Mouse (Mus musculus) stomach, embryonic 15.5 days (tissue): ENCODE results near the gene Fam227b. TPM values are rescaled to one million over a fixed set of nuclear protein-coding genes. Genes with fewer than 3 reads are reported as not detected.

ENCODE experiments used
- ATAC-seq: fragments of 200-750 bp; cut with Nextera tagmentation; 2 replicates; pipeline ENCODE4 v1.8.0; 2017; ENCODE audit warnings: low read depth, moderate number of reproducible peaks, moderate TSS enrichment; ENCODE audit not compliant: insufficient read depth, low FRiP score
- H3K27ac ChIP-seq: fragments of 300-500 bp; sonication (generic); 2 replicates; pipeline ENCODE4 v1.5.1; 2015; ENCODE audit warnings: mild to moderate bottlenecking, inconsistent platforms
- H3K27me3 ChIP-seq: fragments of 300-500 bp; sonication (generic); replicated peaks from 2 replicates; pipeline ENCODE4 v1.6.1; 2015; ENCODE audit warnings: inconsistent platforms
- H3K36me3 ChIP-seq: fragments of 300-500 bp; sonication (generic); 2 replicates; pipeline ENCODE4 v1.6.1; 2015; ENCODE audit warnings: inconsistent platforms
- H3K4me1 ChIP-seq: fragments of 300-500 bp; sonication (generic); 2 replicates; pipeline ENCODE4 v1.6.1; 2015; ENCODE audit warnings: inconsistent platforms
- H3K4me2 ChIP-seq: fragments of 300-500 bp; sonication (generic); 2 replicates; pipeline ENCODE4 v1.6.1; 2015; ENCODE audit warnings: mild to moderate bottlenecking, inconsistent platforms
- H3K4me3 ChIP-seq: fragments of 300-500 bp; sonication (generic); replicated peaks from 2 replicates; pipeline ENCODE4 v1.5.1; 2015; ENCODE audit warnings: inconsistent platforms
- H3K9ac ChIP-seq: fragments of 300-500 bp; sonication (generic); 2 replicates; pipeline ENCODE4 v1.6.1; 2015; ENCODE audit warnings: inconsistent platforms
- H3K9me3 ChIP-seq: fragments of 300-500 bp; sonication (generic); 2 replicates; pipeline ENCODE4 v1.6.1; 2016; ENCODE audit warnings: inconsistent platforms
- WGBS: fragments of 180-500 bp; shearing (Covaris S2); methylation state at CpG from one replicate; pipeline ENCODE4 v1.1.7; 2015; 5-methylcytosine and 5-hydroxymethylcytosine counted together
- polyA plus RNA-seq: library from polyadenylated mRNA; unstranded; fragments of >200 nt; fragmentation: Nextera tagmentation; extraction: Ambion mirVana; gene quantifications from 2 replicates; pipeline ENCODE4 v1.2.1, GENCODE M21; 2015

Gene Fam227b
- polyA plus RNA-seq, 1 experiment from 2014 or later, result not detected

GRCm38 (mm10) chr2:126053657-126054056, 98.1 kb downstream of the Fam227b start:
- 49% methylated on average over 5 of the region's 5 CpGs for WGBS

DNA sequence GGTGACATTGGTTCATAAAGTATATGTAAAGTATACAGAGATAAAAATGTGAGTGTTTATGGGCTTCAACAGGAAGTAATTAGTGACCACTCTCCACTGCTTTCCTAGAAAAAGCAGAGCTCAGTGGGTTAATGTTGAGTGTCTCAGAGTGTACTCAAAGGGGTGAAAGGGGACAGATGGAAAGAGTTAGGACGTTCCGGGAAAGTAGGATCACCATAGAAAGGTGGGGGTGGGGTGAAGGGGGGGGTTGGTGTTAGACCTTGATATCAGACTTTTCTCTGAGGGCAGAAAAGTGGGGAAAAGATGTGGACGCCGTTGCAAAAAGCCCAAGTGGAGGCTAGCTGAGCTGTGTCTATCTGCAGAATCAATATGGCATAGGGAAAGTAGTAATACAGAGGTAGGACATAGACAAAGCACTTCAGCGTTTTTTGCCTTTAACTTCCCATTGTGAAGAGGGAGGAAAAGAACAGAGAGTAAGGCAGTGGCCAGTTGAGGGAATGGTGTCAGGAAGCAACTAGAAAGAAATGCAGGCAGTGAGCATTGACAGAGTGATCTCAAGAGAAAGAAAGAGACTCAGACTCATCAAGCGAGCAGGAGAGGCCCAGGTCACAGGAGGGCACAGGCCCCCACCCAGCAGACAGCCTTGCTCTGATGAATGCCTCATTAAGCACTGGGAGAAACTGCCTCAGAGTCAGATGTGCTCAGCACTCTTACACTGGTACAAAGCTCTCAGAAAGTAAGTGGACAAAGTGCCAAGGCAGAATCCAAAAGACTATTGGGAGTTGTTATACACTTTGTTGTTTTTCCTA, 98.9 kb downstream of the Fam227b start:
- Histone ChIP-seq H3K4me1 (0 out of 2 replicates have a peak, but pooled peaks cover 5% of the 10 kb centered on the region), H3K4me3 (no peak overlapping the region), H3K9me3 (no peaks in the 10 kb centered on the region), H3K9ac (no peak overlapping the region), H3K36me3 (no peaks in the 10 kb centered on the region), H3K4me2 (no peak overlapping the region), H3K27me3 (no peaks in the 10 kb centered on the region), H3K27ac (no peak overlapping the region)
- ATAC-seq, result no peak
- WGBS, result 36% methylated on average over 6 of the region's 6 CpGs

More at GRCm38 (mm10) chr2:126053657-126054056, 98.1 kb downstream of the Fam227b start:
- H3K27me3 ChIP-seq, result no peaks in the 10 kb centered on the region
- H3K36me3 ChIP-seq, result no peaks in the 10 kb centered on the region
- H3K9ac ChIP-seq, result no peak overlapping the region
- no peak overlapping the region for H3K4me2 ChIP-seq
- H3K27ac ChIP-seq, result no peak overlapping the region
- no peaks in the 10 kb centered on the region for H3K9me3 ChIP-seq
- H3K4me1 ChIP-seq, result 0 out of 2 replicates have a peak, but pooled peaks cover 5% of the 10 kb centered on the region
- H3K4me3 ChIP-seq, result no peak overlapping the region
- no peak for ATAC-seq

DNA sequence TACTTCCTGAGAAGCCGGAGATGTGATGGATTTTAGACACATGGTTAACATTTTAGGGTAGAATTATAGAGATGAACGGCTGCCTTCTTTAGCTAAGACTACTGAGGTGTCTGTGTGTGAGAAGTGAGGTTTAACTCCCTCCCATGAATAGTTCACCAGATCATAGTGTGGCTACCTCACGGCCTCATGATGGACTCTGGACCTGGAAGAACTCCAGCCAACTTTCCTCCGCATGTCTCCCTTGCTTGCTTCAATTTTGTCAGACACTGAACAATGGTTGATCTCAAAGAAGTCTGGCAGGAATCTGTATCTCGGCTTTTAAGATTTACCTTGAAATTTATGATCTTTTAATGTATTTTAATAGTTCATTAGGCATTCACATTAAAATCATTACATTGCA, 106.2 kb downstream of the Fam227b start:
- H3K4me1 ChIP-seq, result no peaks in the 10 kb centered on the region
- no peaks in the 10 kb centered on the region for H3K9me3 ChIP-seq
- H3K27ac ChIP-seq, result no peak overlapping the region
- no peak for ATAC-seq
- 81% methylated on average over 5 of the region's 5 CpGs for WGBS
- no peak overlapping the region for H3K9ac ChIP-seq
- no peaks in the 10 kb centered on the region for H3K27me3 ChIP-seq
- H3K4me3 ChIP-seq, result no peak overlapping the region
- no peak overlapping the region for H3K4me2 ChIP-seq
- no peaks in the 10 kb centered on the region for H3K36me3 ChIP-seq

GRCm38 (mm10) chr2:126042674-126043073, 109.1 kb downstream of the Fam227b start:
- Histone ChIP-seq H3K4me3 (no peak overlapping the region), H3K36me3 (no peaks in the 10 kb centered on the region), H3K4me1 (no peaks in the 10 kb centered on the region), H3K9ac (no peak overlapping the region), H3K27me3 (no peaks in the 10 kb centered on the region), H3K27ac (no peak overlapping the region), H3K4me2 (no peak overlapping the region), H3K9me3 (no peaks in the 10 kb centered on the region)
- ATAC-seq, result no peak
- 66% methylated on average over 3 of the region's 3 CpGs for WGBS

DNA sequence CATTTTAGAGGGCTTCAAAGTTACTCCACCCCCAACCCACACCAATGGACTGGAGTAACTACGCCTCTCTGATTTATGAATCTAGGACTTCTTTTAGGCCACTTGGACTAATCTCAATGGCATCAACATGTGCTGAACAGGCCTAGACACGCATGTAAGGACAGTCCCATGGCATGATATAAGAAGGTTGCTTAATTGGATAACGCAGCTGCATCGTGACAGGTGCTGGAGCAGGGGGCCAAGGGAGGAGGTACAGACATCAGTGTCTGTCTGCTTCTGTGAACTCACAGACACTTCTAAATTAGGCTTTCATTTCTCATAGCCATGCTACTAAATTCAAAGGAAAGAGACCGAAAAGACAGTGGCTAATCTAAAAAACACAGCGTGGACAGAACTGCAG, 110.6 kb downstream of the Fam227b start:
- Histone ChIP-seq H3K36me3 (no peaks in the 10 kb centered on the region), H3K27ac (no peak overlapping the region), H3K4me2 (no peak overlapping the region), H3K9me3 (no peaks in the 10 kb centered on the region), H3K4me3 (no peak overlapping the region), H3K4me1 (no peaks in the 10 kb centered on the region), H3K27me3 (no peaks in the 10 kb centered on the region), H3K9ac (no peak overlapping the region)
- no peak for ATAC-seq
- WGBS, result 84% methylated on average over 6 of the region's 6 CpGs

GRCm38 (mm10) chr2:126040651-126041050, 111.2 kb downstream of the Fam227b start:
- no peak for ATAC-seq
- Histone ChIP-seq H3K4me1 (no peaks in the 10 kb centered on the region), H3K9me3 (no peaks in the 10 kb centered on the region), H3K9ac (no peak overlapping the region), H3K4me2 (no peak overlapping the region), H3K36me3 (no peaks in the 10 kb centered on the region), H3K27ac (no peak overlapping the region), H3K27me3 (no peaks in the 10 kb centered on the region), H3K4me3 (no peak overlapping the region)
- 86% methylated on average over 2 of the region's 2 CpGs for WGBS

- ATAC-seq, result no peak
- Histone ChIP-seq H3K27ac (no peak overlapping the region), H3K4me1 (no peaks in the 10 kb centered on the region), H3K9me3 (no peaks in the 10 kb centered on the region), H3K4me3 (no peak overlapping the region), H3K36me3 (no peaks in the 10 kb centered on the region), H3K4me2 (no peak overlapping the region), H3K27me3 (no peaks in the 10 kb centered on the region), H3K9ac (no peak overlapping the region)
- WGBS, result 71% methylated on average over 4 of the region's 4 CpGs
These were observed 112.4 kb downstream of the Fam227b start for GRCm38 (mm10) chr2:126039414-126039891.

GRCm38 (mm10) chr2:126038221-126039000, 113.4 kb downstream of the Fam227b start:
- WGBS, result 76% methylated on average over 7 of the region's 7 CpGs
- no peak for ATAC-seq
- Histone ChIP-seq H3K4me2 (no peak overlapping the region), H3K4me3 (no peak overlapping the region), H3K9me3 (no peaks in the 10 kb centered on the region), H3K27ac (no peak overlapping the region), H3K9ac (no peak overlapping the region), H3K27me3 (no peaks in the 10 kb centered on the region), H3K36me3 (no peaks in the 10 kb centered on the region), H3K4me1 (no peaks in the 10 kb centered on the region)

GRCm38 (mm10) chr2:126036121-126036520, 115.7 kb downstream of the Fam227b start:
- no peak for ATAC-seq
- WGBS, result 82% methylated on average over 4 of the region's 4 CpGs
- Histone ChIP-seq H3K27ac (no peak overlapping the region), H3K9me3 (no peaks in the 10 kb centered on the region), H3K4me2 (no peak overlapping the region), H3K4me3 (peak overlapping the region; percentile 12; the same call in 1 of the 2 replicates), H3K9ac (no peak overlapping the region), H3K36me3 (no peaks in the 10 kb centered on the region), H3K4me1 (0 out of 2 replicates have a peak, but pooled peaks cover 3% of the 10 kb centered on the region), H3K27me3 (no peaks in the 10 kb centered on the region)

- Histone ChIP-seq H3K9me3 (no peaks in the 10 kb centered on the region), H3K4me3 (peak overlapping the region; percentile 23; the same call in 1 of the 2 replicates), H3K27ac (no peak overlapping the region), H3K9ac (no peak overlapping the region), H3K4me1 (0 out of 2 replicates have a peak, but pooled peaks cover 4% of the 10 kb centered on the region), H3K36me3 (no peaks in the 10 kb centered on the region), H3K4me2 (peak overlapping the region; percentile 45), H3K27me3 (no peaks in the 10 kb centered on the region)
- 65% methylated on average over 15 of the region's 15 CpGs for WGBS
- ATAC-seq, result no peak
These were observed 116.6 kb downstream of the Fam227b start for GRCm38 (mm10) chr2:126035013-126035770.

- 35% methylated on average over 15 of the region's 15 CpGs for WGBS
- Histone ChIP-seq H3K9ac (no peak within 1 kb of the TSS; the same call in 1 of the 2 replicates), H3K4me2 (peak within 1 kb of the TSS; percentile 45), H3K36me3 (no peaks in the 10 kb centered on the region), H3K4me1 (0 out of 2 replicates have a peak, but pooled peaks cover 4% of the 10 kb centered on the region), H3K27ac (no peak within 1 kb of the TSS), H3K27me3 (no peaks in the 10 kb centered on the region), H3K9me3 (no peaks in the 10 kb centered on the region), H3K4me3 (peak within 1 kb of the TSS; percentile 23)
- no peak for ATAC-seq
These were observed 117.3 kb downstream of the Fam227b start, which contains the start of gene Fgf7 for GRCm38 (mm10) chr2:126034379-126035005. Fgf7 (plus strand) TSS chr2:126034658.
